Mouse (Mus musculus): ENCODE data around the gene Smarca2.

GRCm38 (mm10) chr19:26781209-26781608 lies 176.4 kb downstream of the Smarca2 start:
- TF ChIP-seq CTCF (conservative IDR thresholded peaks at IDR 0.05; ENCODE audit: low read length), result no peak
- TF ChIP-seq NANOG (IDR thresholded peaks at IDR 0.05; ENCODE audit: borderline replicate concordance, low read length), result no peak
- no peak for TF ChIP-seq POU5F1 (IDR thresholded peaks at IDR 0.05; ENCODE audit: borderline replicate concordance, low read length)

All from E14TG2a.4 (cell line).